Mouse (Mus musculus) right cerebral cortex, adult 2 months (tissue): ENCODE results near the gene Anapc10.
"Not testable (repeated sequence)": the region's sequence is repeated elsewhere in the genome, so short reads cannot be mapped to it uniquely, and the experiment has no call there.

Source experiments
- DNase-seq, 2 experiments: peaks; one replicate each; pipeline ENCODE4 v3.0.0; 2021 to 2022; ENCODE audit warnings: low spot score in 2 of 2

Anapc10 gene

GRCm38 (mm10) chr8:79711064-79711961, at the start of gene Anapc10, which contains the start of gene Abce1:
Anapc10 (plus strand) TSS chr8:79711820.
Abce1 (minus strand) TSS chr8:79711740.
- peak; percentile 99 for DNase-seq

DNA sequence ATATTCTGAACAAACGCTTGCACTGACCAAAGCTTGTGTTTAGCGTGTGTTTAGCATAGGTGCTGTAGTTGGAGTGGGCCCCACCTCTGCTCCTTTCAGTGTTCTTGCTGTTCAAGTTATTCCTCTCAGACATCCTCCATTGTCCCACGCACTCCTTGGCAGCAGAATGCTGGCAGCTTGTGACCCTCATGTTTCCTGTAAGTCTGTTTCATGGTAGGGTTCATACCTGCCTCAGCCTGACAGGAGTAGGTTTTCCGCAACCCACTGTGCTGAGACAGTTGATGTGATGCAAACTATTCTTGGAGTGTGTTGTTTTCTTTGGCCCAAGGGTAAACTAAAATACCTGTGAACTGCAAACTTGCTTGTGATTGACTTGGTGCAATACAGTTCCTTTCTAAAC, 35.2 kb upstream of the Anapc10 start:
- DNase-seq = no peak

DNA sequence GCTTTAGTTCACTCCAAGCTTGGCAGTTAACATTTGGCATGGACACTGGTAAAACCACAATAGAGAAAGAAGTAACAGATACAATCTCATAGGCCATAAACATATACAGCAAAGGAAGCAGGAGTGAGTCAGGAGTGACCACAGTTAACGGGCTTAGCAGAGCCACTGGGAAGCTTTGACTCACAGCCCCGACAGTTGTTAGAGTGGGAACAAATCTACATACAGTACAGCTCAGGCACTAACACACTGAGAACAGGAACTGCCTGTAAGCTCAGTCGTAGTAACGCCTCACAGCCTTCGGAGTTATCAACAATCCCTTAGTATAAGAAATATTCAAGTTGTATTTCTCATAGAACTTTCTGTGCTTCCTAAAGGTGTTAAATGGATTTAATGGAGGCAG, 32.6 kb upstream of the Anapc10 start:
- DNase-seq = no peak

DNA sequence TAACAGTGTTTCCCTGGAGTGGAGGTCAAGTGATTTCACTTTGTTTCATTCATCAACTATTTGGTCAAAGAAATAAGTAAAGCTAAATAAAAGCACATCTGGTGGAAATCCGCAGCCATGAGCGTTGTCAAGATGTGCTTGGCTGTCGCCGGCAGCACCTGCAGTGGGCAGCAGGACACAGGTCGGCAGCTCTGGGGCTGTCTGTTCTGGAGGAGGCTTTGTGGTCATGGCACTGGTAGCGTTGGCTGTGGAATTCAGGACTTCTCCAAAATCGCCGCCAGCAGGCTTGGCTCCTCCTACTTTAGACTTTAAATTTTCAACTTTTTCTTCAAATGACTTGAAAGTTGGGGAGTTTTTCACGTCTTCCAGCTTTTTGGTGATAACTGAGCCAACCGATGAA, 31.5 kb upstream of the Anapc10 start:
- not testable (repeated sequence) for DNase-seq

GRCm38 (mm10) chr8:79680555-79680954, 31.1 kb upstream of the Anapc10 start:
- peak in 1 of 2 experiments; percentile 27 for DNase-seq

GRCm38 (mm10) chr8:79680965-79681364, 30.7 kb upstream of the Anapc10 start:
- DNase-seq = no peak

- DNase-seq = not testable (repeated sequence)
Measured at GRCm38 (mm10) chr8:79685927-79686326, 25.7 kb upstream of the Anapc10 start.

DNA sequence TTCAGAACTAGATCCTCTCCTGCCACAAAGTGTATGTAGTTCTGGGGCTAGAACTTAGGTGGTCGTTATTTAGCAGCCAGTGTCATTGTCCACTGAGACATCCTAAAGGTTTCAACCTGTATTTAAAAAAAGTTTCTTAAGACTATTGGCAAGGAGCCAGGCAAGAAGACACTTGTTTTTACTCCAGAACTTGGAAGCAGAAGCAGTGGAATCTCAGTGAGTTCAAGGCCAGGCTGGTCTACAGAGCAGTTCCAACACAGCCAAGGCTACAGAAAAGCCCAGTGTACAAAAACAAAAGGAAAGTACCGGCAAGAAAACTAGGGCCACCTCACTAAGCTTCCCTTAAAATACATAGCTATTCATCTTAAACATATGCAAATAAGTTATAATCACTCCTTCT, 19.1 kb upstream of the Anapc10 start:
- no peak for DNase-seq

GRCm38 (mm10) chr8:79706687-79707086, 4.9 kb upstream of the Anapc10 start:
- no peak for DNase-seq

- no peak for DNase-seq
Measured at GRCm38 (mm10) chr8:79712676-79713075, 1.1 kb downstream of the Anapc10 start.

- no peak for DNase-seq
Measured at GRCm38 (mm10) chr8:79721537-79721936, 9.9 kb downstream of the Anapc10 start.

DNA sequence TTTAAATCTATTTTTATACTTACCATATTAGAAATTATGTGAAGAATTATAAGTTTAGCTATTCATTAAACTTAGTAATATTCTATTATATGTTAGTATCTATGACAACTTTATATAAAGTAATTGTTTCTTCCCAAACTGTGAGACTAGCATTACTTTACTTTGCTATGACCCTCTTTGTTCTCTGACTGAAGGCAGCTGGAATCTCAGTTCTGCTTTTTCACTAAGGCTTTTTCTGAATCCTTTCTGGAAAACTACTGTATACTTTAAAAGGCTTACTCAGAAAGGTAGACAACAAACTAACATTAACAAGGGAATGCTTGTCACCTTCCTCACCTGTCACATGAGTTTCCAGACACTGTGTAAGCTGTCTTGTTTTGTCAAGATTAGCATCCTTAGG, 11.7 kb downstream of the Anapc10 start:
- DNase-seq = no peak

GRCm38 (mm10) chr8:79724589-79724988, 13.0 kb downstream of the Anapc10 start:
- DNase-seq = no peak

GRCm38 (mm10) chr8:79727900-79728299, 16.3 kb downstream of the Anapc10 start:
- no peak for DNase-seq

DNA sequence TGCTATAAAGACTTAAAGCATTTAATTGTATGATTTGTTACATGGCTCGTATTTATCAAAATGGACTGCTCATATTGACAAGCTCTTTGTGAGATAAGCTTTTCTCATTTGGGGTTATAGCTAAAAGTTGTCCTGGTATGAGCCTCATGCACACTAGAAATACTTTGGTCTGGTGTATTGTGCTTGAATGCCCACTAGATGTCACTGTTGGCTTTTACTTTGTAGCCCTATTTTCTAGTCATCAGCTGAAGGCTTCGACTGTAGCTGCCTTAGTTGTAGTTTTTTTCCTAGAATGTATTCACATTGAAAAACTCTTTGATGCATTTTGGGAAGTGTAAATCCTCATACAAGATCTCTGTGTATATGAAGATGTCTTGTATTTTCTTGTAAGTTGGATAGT, 22.7 kb downstream of the Anapc10 start:
- peak; percentile 33 to 56 for DNase-seq

DNA sequence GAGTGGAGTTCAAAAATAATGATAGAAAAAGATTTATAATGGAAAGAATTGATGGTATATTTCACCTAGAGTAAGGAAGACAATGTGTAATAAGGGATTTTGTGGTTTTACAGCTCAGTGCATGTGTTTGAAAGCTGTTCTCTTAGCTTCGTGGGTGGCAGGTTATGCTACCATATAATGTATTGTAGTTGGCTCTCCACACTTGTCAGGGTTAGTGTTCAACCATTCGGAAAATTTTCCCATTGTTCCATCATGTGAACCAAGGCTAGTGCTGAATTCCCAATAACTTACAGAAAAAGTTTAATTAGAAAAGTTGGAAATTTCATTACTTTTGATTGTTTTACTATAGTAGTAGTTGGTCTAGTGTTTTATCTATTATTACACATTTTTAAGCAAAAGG, 36.6 kb downstream of the Anapc10 start:
- no peak for DNase-seq

GRCm38 (mm10) chr8:79748591-79748990, 37.0 kb downstream of the Anapc10 start:
- DNase-seq = no peak

- peak in 1 of 2 experiments; percentile 15 for DNase-seq
Measured at GRCm38 (mm10) chr8:79750305-79750704, 38.7 kb downstream of the Anapc10 start.

DNA sequence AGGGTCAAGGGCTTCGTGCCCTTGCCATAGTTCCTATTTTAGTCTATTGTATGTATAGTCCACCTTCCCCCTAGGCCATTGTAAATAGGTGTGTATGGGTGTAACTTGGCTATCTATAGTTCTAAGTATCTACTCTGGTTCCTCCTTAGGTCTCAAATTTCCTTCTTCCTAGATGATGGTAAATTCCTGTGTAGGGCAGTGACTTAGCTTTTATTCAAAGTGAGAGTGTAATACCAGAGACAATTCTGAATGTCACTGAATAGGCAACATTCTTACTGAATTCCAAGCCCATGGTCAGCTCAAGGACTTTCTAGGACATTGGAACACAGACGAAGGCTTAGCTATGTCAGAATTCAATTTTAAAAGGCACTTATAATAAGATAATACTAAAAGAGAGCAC, 83.3 kb downstream of the Anapc10 start:
- DNase-seq = not testable (repeated sequence)

- no peak for DNase-seq
Measured at GRCm38 (mm10) chr8:79796690-79797089, 85.1 kb downstream of the Anapc10 start.

DNA sequence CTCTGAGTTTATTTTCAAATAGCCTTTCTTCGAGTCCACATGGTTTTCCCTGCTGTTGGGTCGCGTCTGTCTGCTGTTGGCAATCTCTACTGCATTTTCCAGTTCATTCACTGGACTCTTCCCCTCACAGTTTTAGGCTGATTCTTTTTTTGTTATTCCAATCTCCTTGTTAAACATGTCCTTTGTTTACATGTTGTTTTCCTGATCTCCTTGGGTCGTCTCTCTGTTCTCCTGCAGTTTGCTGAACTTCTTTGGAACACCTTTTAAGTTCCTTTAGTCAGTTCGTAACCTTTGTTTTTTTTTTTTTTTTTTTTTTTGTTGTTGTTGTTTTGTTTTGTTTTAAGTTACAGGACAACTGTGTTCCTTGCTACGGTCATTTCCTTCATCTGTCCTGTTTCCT, 92.9 kb downstream of the Anapc10 start:
- no peak for DNase-seq

GRCm38 (mm10) chr8:79806971-79807370, 95.4 kb downstream of the Anapc10 start:
- no peak for DNase-seq

DNA sequence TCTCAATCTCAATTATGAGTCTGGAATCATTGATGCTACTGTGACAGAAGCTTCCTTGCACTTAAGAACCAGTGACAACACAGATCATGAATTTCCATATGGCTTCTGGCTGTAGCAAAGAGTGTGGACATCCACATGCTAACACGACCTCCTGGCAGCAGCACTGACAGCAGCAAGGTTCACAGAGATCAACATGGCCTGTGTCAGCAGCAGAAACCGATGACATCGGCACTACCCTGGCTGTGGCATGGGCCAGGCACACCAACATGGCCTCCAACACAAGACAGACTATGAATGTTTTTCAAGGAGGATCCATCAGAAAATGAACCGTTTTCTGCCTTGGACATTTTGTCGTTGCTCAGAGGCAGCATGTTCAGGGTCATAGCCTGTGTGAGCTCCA, 114.9 kb downstream of the Anapc10 start:
- DNase-seq = no peak
